Mouse (Mus musculus) liver, adult 2 months (tissue): ENCODE data around the gene Casp9. TPM values are rescaled to one million over a fixed set of nuclear protein-coding genes. Genes with fewer than 3 reads are reported as not detected.

ENCODE experiments used
- DNase-seq: peaks from one replicate; pipeline ENCODE4 v3.0.0-alpha.2; 2011; ENCODE audit warnings: low read depth, low spot score; ENCODE audit errors: extremely low read depth
- H3K27ac ChIP-seq: fragments of 200-500 bp; replicated peaks from 2 replicates; pipeline ENCODE4 v1.5.1; 2012; ENCODE audit warnings: low read depth, mild to moderate bottlenecking, control low read depth, inconsistent platforms, low read length; ENCODE audit not compliant: insufficient read depth
- H3K27me3 ChIP-seq: fragments of 200-500 bp; 2 replicates; pipeline ENCODE4 v1.6.1; 2012; ENCODE audit warnings: mild to moderate bottlenecking, moderate library complexity, low read length, inconsistent platforms; ENCODE audit not compliant: control insufficient read depth, insufficient read depth
- H3K36me3 ChIP-seq: fragments of 200-500 bp; 2 replicates; pipeline ENCODE4 v1.6.1; 2012; ENCODE audit warnings: low read length, inconsistent platforms; ENCODE audit not compliant: control insufficient read depth, insufficient read depth
- H3K4me1 ChIP-seq: fragments of 200-500 bp; 2 replicates; pipeline ENCODE4 v1.6.1; 2011; ENCODE audit warnings: low read length; ENCODE audit not compliant: control insufficient read depth, insufficient read depth
- H3K4me3 ChIP-seq: fragments of 200-500 bp; 2 replicates; pipeline ENCODE4 v1.5.1; 2011; ENCODE audit warnings: low read depth, mild to moderate bottlenecking, control low read depth, low read length, moderate library complexity; ENCODE audit not compliant: insufficient read depth
- H3K79me2 ChIP-seq: fragments of 200-500 bp; 2 replicates; pipeline ENCODE4 v1.6.1; 2012; ENCODE audit warnings: inconsistent platforms, mild to moderate bottlenecking, low read length, moderate library complexity; ENCODE audit not compliant: control insufficient read depth, insufficient read depth
- H3K9ac ChIP-seq: fragments of 200-500 bp; 2 replicates; pipeline ENCODE4 v1.6.1; 2012; ENCODE audit warnings: low read depth, mild to moderate bottlenecking, control low read depth, inconsistent platforms, low read length
- CTCF ChIP-seq: fragments of 200-500 bp; IDR thresholded peaks from 2 replicates; pipeline ENCODE4 v1.5.1; 2011; ENCODE audit warnings: low read depth, low read length, control low read depth
- POLR2A ChIP-seq: fragments of 200-500 bp; IDR thresholded peaks from 2 replicates; pipeline ENCODE4 v1.6.1; 2011; ENCODE audit warnings: low read length, control low read depth; ENCODE audit not compliant: insufficient read depth; ENCODE audit errors: extremely low read depth
- WGBS: fragments of 180-500 bp; shearing (Covaris S2); methylation state at CpG from one replicate; pipeline ENCODE4 v1.1.7; 2018; 5-methylcytosine and 5-hydroxymethylcytosine counted together
- polyA plus RNA-seq: library from polyadenylated mRNA; depleted of rRNA; stranded (reverse); fragments of >200 nt; gene quantifications from 2 replicates; pipeline ENCODE4 v1.2.3, GENCODE M21; 2012
- total RNA-seq: library from RNA; depleted of rRNA; stranded (reverse); fragments of >200 nt; gene quantifications from 2 replicates; pipeline ENCODE4 v1.2.3, GENCODE M21; 2014

The Casp9 gene
- total and polyA plus RNA-seq, 2 experiments: 8.4 to 10.9 TPM

DNA sequence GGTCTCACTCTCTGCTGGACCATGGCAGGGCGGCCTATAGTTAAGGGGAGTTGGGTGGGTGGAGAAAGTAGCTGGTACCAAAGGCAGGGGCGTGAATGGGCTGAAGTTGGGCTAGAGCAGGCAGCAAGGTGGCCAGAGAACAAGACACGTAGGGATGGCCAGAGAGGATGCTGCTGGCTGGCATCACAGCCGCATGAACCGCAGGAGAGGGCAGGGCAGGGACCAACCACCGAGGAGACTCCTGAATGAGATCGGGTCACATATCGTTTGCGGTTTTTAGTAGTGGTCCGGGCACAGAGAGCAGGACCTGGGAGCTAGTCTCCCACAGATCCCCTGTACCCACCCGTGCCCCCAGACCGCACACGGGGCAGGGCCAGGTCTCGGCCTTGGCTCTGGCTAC, 65.9 kb downstream of the Casp9 start:
- Histone ChIP-seq H3K9ac (no peak overlapping the region), H3K4me3 (no peak overlapping the region), H3K36me3 (0 out of 2 replicates have a peak, but pooled peaks cover 2% of the 10 kb centered on the region), H3K27ac (no peak overlapping the region), H3K79me2 (no peaks in the 10 kb centered on the region), H3K27me3 (no peaks in the 10 kb centered on the region), H3K4me1 (peaks cover 23% of the 10 kb centered on the region)
- TF ChIP-seq POLR2A (no peak), CTCF (no peak)
- 95% methylated on average over 14 of the region's 14 CpGs for WGBS
- no peak for DNase-seq

DNA sequence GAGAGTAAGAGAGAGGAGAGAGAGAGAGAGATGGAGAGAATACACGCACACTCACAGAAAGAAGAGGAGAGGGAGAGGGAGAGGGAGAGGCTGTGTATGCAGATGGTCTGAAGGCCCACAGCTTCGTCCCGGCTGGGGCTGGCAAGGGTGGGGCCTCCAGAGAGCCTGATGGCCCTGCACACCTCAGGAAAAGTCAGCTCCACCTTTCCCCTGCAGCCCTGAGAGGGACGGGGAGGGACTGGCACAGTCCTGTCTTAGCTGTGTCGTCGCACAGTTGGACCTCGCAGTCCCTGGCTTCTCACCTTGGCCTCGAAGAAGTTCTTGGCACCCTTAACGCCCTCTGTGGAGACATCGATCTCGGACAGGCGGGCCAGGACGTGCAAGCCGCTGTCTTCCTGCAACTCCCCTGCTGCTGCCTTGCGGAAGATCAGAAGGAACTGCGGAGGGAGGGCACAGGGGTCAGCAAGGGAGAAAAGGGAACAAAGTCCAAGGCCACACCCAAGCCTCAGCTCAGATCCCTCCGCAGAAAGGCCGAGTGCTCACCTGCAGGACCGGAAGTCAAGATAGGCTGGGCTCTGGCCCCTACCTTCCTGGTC, 66.9 kb downstream of the Casp9 start:
- H3K27ac ChIP-seq: no peak overlapping the region
- WGBS: 86% methylated on average over 19 of the region's 19 CpGs

DNA sequence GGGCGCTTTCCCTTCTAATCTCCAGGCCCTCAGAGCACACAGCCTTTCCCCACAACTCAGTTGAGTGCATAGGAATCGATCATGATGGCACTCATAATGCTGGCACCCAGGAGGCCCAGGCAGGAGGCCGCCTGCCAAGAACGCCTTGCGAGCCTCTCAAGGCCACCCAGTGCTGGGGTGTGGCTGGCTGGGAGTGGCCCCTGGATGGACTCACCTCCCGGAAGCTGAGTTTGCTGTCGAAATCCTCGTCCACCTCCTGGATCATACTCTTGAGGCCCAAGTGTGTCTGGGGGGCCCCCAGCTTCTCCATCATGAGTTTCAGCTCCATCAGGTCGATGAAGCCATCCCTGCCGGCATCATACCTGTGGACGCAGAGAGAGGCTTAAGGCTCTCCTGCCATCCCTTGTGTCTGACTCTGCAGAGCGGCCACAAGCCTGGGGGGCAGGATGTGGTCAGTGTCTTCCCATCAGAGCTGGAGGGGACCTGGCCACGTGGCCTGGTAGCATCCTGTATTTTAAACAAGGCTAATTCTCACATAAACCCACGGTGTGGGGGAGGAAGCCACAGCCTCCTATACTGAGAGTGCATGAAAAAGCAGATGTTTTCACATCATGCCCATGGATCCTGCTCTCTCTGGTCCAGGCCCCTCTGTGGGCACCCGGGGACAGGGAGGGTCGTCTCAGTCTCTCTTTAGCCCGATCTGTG, 68.3 kb downstream of the Casp9 start:
- WGBS: 67% methylated on average over 17 of the region's 17 CpGs
- peaks cover 38% of the 10 kb centered on the region for H3K4me1 ChIP-seq
- H3K4me3 ChIP-seq: no peak overlapping the region
- no peaks in the 10 kb centered on the region for H3K27me3 ChIP-seq
- peak; percentile 84 for DNase-seq
- TF ChIP-seq CTCF (no peak), POLR2A (no peak)
- no peak overlapping the region for H3K9ac ChIP-seq
- H3K79me2 ChIP-seq: no peaks in the 10 kb centered on the region
- 0 out of 2 replicates have a peak, but pooled peaks cover 2% of the 10 kb centered on the region for H3K36me3 ChIP-seq
- peak overlapping the region; percentile 42 for H3K27ac ChIP-seq

More for the DNA sequence above, 66.9 kb downstream of the Casp9 start:
- Histone ChIP-seq H3K9ac (no peak overlapping the region), H3K4me3 (no peak overlapping the region), H3K4me1 (peaks cover 28% of the 10 kb centered on the region), H3K79me2 (no peaks in the 10 kb centered on the region), H3K27me3 (no peaks in the 10 kb centered on the region), H3K36me3 (0 out of 2 replicates have a peak, but pooled peaks cover 2% of the 10 kb centered on the region)
- DNase-seq: no peak
- TF ChIP-seq POLR2A (no peak), CTCF (no peak)

DNA sequence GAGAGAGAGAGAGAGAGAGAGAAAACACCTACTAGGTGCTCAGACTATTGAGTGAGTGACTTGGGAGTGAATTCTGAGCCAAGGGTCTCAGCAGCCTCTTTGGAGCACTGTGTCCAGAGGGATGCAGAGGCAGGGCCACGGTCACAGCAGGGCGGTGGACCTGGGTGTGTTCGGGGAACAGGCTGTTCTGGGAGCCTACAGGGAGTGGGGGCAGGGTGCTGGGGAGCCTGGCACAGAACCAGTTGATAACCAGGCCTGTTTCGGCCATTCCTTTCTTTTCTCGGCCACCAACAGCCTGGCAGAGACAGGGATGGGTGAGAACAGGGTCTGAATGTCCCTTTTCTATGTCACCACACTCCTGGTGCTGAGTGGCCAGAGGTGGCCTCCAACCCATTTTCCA, 69.5 kb downstream of the Casp9 start:
- H3K36me3 ChIP-seq: 0 out of 2 replicates have a peak, but pooled peaks cover 2% of the 10 kb centered on the region
- WGBS: 35% methylated on average over 5 of the region's 5 CpGs
- H3K9ac ChIP-seq: no peak overlapping the region
- no peak overlapping the region for H3K4me3 ChIP-seq
- no peaks in the 10 kb centered on the region for H3K79me2 ChIP-seq
- DNase-seq: no peak
- no peaks in the 10 kb centered on the region for H3K27me3 ChIP-seq
- H3K4me1 ChIP-seq: peaks cover 42% of the 10 kb centered on the region
- peak overlapping the region; percentile 11 for H3K27ac ChIP-seq
- no peak for TF ChIP-seq CTCF
- no peak for TF ChIP-seq POLR2A

DNA sequence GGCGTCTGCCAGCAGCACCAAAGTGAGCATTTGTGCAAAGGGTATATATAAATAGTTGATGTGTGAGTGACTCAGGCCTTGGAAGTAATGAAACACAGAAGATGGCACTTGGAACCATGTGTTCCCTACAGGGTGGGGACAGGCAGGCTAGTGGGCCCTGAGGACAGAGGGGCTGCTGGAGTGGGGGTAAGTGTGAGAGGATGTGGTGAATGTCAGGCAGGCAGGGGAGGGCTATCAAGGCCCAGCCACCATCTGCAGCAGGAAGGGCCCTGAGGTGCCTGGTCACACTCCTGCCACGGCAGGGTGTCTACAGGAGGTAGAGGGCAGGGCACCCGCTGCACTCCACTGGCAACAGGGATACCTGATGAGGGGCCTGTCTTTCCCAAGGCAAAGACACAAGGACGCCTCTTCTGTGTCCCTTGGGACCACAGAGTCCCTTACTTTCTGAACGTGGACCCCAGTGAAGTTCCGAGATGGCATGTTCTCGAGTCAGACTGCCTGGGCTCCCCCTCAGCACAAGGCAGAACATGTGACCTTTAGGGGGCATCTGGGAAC, 70.4 kb downstream of the Casp9 start:
- TF ChIP-seq POLR2A: no peak
- no peak for TF ChIP-seq CTCF
- Histone ChIP-seq H3K27ac (peak overlapping the region; percentile 11), H3K4me1 (peaks cover 40% of the 10 kb centered on the region), H3K9ac (no peak overlapping the region; the same call in 1 of the 2 replicates), H3K27me3 (no peaks in the 10 kb centered on the region), H3K36me3 (0 out of 2 replicates have a peak, but pooled peaks cover 2% of the 10 kb centered on the region), H3K79me2 (no peaks in the 10 kb centered on the region), H3K4me3 (no peak overlapping the region)
- DNase-seq: no peak
- 94% methylated on average over 7 of the region's 7 CpGs for WGBS
